Mouse (Mus musculus): ENCODE data around the gene Tom1l1. TPM values are rescaled to one million over a fixed set of nuclear protein-coding genes. Genes with fewer than 3 reads are reported as not detected.
A peak's percentile ranks its signal among the peaks of the same experiment; 100 is the strongest.

Tom1l1 gene
- polyA plus RNA-seq, 1 experiment from 2014 or later: 32.5 TPM

- H3K9ac ChIP-seq (replicated peaks; ENCODE audit: low read depth): no peak overlapping the region
- WGBS: 62% methylated on average over 8 of the region's 8 CpGs
- peak; percentile 55 for DNase-seq (ENCODE audit: low spot score)
- H3K4me3 ChIP-seq (ENCODE audit: low read depth, low read length): no peak overlapping the region
- TF ChIP-seq EP300 (IDR thresholded peaks at IDR 0.05) (no peak), CTCF (IDR thresholded peaks at IDR 0.05) (no peak)
- no peaks in the 10 kb centered on the region; the same call in 1 of the 2 replicates for H3K36me3 ChIP-seq (ENCODE audit: insufficient read depth, low read length)
- H3K4me1 ChIP-seq (ENCODE audit: insufficient read depth, low read depth, low read length): no peaks in the 10 kb centered on the region
- H3K4me2 ChIP-seq (replicated peaks; ENCODE audit: low read depth, low read length): no peak overlapping the region
- H3K9me3 ChIP-seq (ENCODE audit: low read length): no peaks in the 10 kb centered on the region
- 0 out of 2 replicates have a peak overlapping the region, but pooled peaks have one; percentile 4 for H3K27ac ChIP-seq (ENCODE audit: low read length)
- peak; percentile 57 for ATAC-seq
- no peaks in the 10 kb centered on the region for H3K27me3 ChIP-seq (replicated peaks; ENCODE audit: insufficient read depth, low read length)
These were observed 10.3 kb downstream of the Tom1l1 start for GRCm38 (mm10) chr11:90677771-90678288.

GRCm38 (mm10) chr11:90677027-90677426 lies 11.1 kb downstream of the Tom1l1 start:
- H3K27ac ChIP-seq (ENCODE audit: low read length): no peak overlapping the region
- WGBS: 91% methylated on average over 7 of the region's 7 CpGs
- no peak for ATAC-seq

GRCm38 (mm10) chr11:90675479-90676110 lies 12.6 kb downstream of the Tom1l1 start:
- no peak for ATAC-seq
- Histone ChIP-seq H3K4me2 (replicated peaks; ENCODE audit: low read depth, low read length) (no peak overlapping the region), H3K27ac (ENCODE audit: low read length) (no peak overlapping the region), H3K9me3 (ENCODE audit: low read length) (no peaks in the 10 kb centered on the region), H3K4me1 (ENCODE audit: insufficient read depth, low read depth, low read length) (no peaks in the 10 kb centered on the region), H3K27me3 (replicated peaks; ENCODE audit: insufficient read depth, low read length) (no peaks in the 10 kb centered on the region), H3K9ac (replicated peaks; ENCODE audit: low read depth) (no peak overlapping the region), H3K36me3 (ENCODE audit: insufficient read depth, low read length) (no peaks in the 10 kb centered on the region), H3K4me3 (ENCODE audit: low read depth, low read length) (no peak overlapping the region)
- TF ChIP-seq CTCF (IDR thresholded peaks at IDR 0.05) (no peak), EP300 (IDR thresholded peaks at IDR 0.05) (no peak)
- no peak for DNase-seq (ENCODE audit: low spot score)
- 70% methylated on average over 5 of the region's 5 CpGs for WGBS

More at GRCm38 (mm10) chr11:90677027-90677426, 11.1 kb downstream of the Tom1l1 start:
- Histone ChIP-seq H3K9ac (replicated peaks; ENCODE audit: low read depth) (no peak overlapping the region), H3K4me3 (ENCODE audit: low read depth, low read length) (no peak overlapping the region), H3K27me3 (replicated peaks; ENCODE audit: insufficient read depth, low read length) (no peaks in the 10 kb centered on the region), H3K4me1 (ENCODE audit: insufficient read depth, low read depth, low read length) (no peaks in the 10 kb centered on the region), H3K4me2 (replicated peaks; ENCODE audit: low read depth, low read length) (no peak overlapping the region), H3K36me3 (ENCODE audit: insufficient read depth, low read length) (no peaks in the 10 kb centered on the region; the same call in 1 of the 2 replicates), H3K9me3 (ENCODE audit: low read length) (no peaks in the 10 kb centered on the region)
- DNase-seq (ENCODE audit: low spot score): no peak
- TF ChIP-seq EP300 (IDR thresholded peaks at IDR 0.05) (no peak), CTCF (IDR thresholded peaks at IDR 0.05) (no peak)

- 69% methylated on average over 6 of the region's 6 CpGs for whole genome bisulfite sequencing
These were observed 20.8 kb downstream of the Tom1l1 start for GRCm38 (mm10) chr11:90667325-90667724.

GRCm38 (mm10) chr11:90666916-90667315 lies 21.2 kb downstream of the Tom1l1 start:
- Histone ChIP-seq H3K4me1 (ENCODE audit: insufficient read depth, low read depth, low read length) (peaks cover 8% of the 10 kb centered on the region; the same call in 1 of the 2 replicates), H3K4me3 (ENCODE audit: low read depth, low read length) (no peak overlapping the region), H3K27me3 (replicated peaks; ENCODE audit: insufficient read depth, low read length) (no peaks in the 10 kb centered on the region), H3K4me2 (replicated peaks; ENCODE audit: low read depth, low read length) (no peak overlapping the region), H3K9me3 (ENCODE audit: low read length) (no peaks in the 10 kb centered on the region), H3K9ac (replicated peaks; ENCODE audit: low read depth) (no peak overlapping the region), H3K27ac (ENCODE audit: low read length) (peak overlapping the region; percentile 65), H3K36me3 (ENCODE audit: insufficient read depth, low read length) (peaks cover 7% of the 10 kb centered on the region)
- DNase-seq (ENCODE audit: low spot score): no peak
- ATAC-seq: no peak
- TF ChIP-seq EP300 (IDR thresholded peaks at IDR 0.05) (no peak), CTCF (IDR thresholded peaks at IDR 0.05) (no peak)
- WGBS: 65% methylated on average over 4 of the region's 4 CpGs

More at GRCm38 (mm10) chr11:90667325-90667724, 20.8 kb downstream of the Tom1l1 start:
- Histone ChIP-seq H3K36me3 (ENCODE audit: insufficient read depth, low read length) (peaks cover 7% of the 10 kb centered on the region), H3K4me3 (ENCODE audit: low read depth, low read length) (no peak overlapping the region), H3K9ac (replicated peaks; ENCODE audit: low read depth) (no peak overlapping the region), H3K27me3 (replicated peaks; ENCODE audit: insufficient read depth, low read length) (no peaks in the 10 kb centered on the region), H3K27ac (ENCODE audit: low read length) (no peak overlapping the region), H3K9me3 (ENCODE audit: low read length) (no peaks in the 10 kb centered on the region), H3K4me2 (replicated peaks; ENCODE audit: low read depth, low read length) (no peak overlapping the region), H3K4me1 (ENCODE audit: insufficient read depth, low read depth, low read length) (peaks cover 8% of the 10 kb centered on the region; the same call in 1 of the 2 replicates)
- TF ChIP-seq EP300 (IDR thresholded peaks at IDR 0.05): peak; percentile 74
- TF ChIP-seq CTCF (IDR thresholded peaks at IDR 0.05): no peak
- peak; percentile 83 for ATAC-seq
- DNase-seq (ENCODE audit: low spot score): peak; percentile 74

GRCm38 (mm10) chr11:90666144-90666757 lies 21.9 kb downstream of the Tom1l1 start:
- Histone ChIP-seq H3K36me3 (ENCODE audit: insufficient read depth, low read length) (peaks cover 8% of the 10 kb centered on the region), H3K4me2 (replicated peaks; ENCODE audit: low read depth, low read length) (no peak overlapping the region), H3K9me3 (ENCODE audit: low read length) (no peaks in the 10 kb centered on the region), H3K4me1 (ENCODE audit: insufficient read depth, low read depth, low read length) (peaks cover 8% of the 10 kb centered on the region; the same call in 1 of the 2 replicates), H3K9ac (replicated peaks; ENCODE audit: low read depth) (no peak overlapping the region), H3K4me3 (ENCODE audit: low read depth, low read length) (no peak overlapping the region), H3K27me3 (replicated peaks; ENCODE audit: insufficient read depth, low read length) (no peaks in the 10 kb centered on the region), H3K27ac (ENCODE audit: low read length) (peak overlapping the region; percentile 65)
- ATAC-seq (peak; percentile 25; the same call in 1 of the 2 replicates), DNase-seq (ENCODE audit: low spot score) (no peak)
- WGBS: 49% methylated on average over 3 of the region's 3 CpGs
- TF ChIP-seq CTCF (IDR thresholded peaks at IDR 0.05): no peak
- TF ChIP-seq EP300 (IDR thresholded peaks at IDR 0.05): no peak
